Mouse (Mus musculus): ENCODE measurements around the gene Tars2. TPM values are rescaled to one million over a fixed set of nuclear protein-coding genes. Genes with fewer than 3 reads are reported as not detected.

Tars2 gene
- polyA plus RNA-seq, 1 experiment from 2014 or later = 40.0 TPM

- Histone ChIP-seq H3K4me3 (no peak overlapping the region), H3K27me3 (replicated peaks) (no peaks in the 10 kb centered on the region), H3K27ac (replicated peaks) (no peak overlapping the region), H3K4me1 (no peaks in the 10 kb centered on the region), H3K9ac (no peak overlapping the region), H3K36me3 (peaks cover 4% of the 10 kb centered on the region; the same call in 1 of the 2 replicates), H3K9me3 (peaks cover 7% of the 10 kb centered on the region), H3K4me2 (no peak overlapping the region)
- ATAC-seq (ENCODE audit: extremely low read depth, insufficient number of reproducible peaks, low FRiP score, low TSS enrichment) = no peak
Observed at GRCm38 (mm10) chr3:95709967-95710366, 50.0 kb downstream of the Tars2 start.

- Histone ChIP-seq H3K27ac (replicated peaks) (no peak overlapping the region), H3K4me2 (no peak overlapping the region), H3K4me1 (no peaks in the 10 kb centered on the region), H3K27me3 (replicated peaks) (no peaks in the 10 kb centered on the region), H3K4me3 (no peak overlapping the region), H3K9ac (no peak overlapping the region), H3K9me3 (peaks cover 7% of the 10 kb centered on the region), H3K36me3 (peaks cover 4% of the 10 kb centered on the region; the same call in 1 of the 2 replicates)
- WGBS = 93% methylated on average over 4 of the region's 4 CpGs
- no peak for ATAC-seq (ENCODE audit: extremely low read depth, insufficient number of reproducible peaks, low FRiP score, low TSS enrichment)
Observed at GRCm38 (mm10) chr3:95709044-95709443, 51.0 kb downstream of the Tars2 start.

GRCm38 (mm10) chr3:95707497-95707896 lies 52.5 kb downstream of the Tars2 start:
- H3K9ac ChIP-seq = no peak overlapping the region
- no peaks in the 10 kb centered on the region for H3K4me1 ChIP-seq
- H3K27ac ChIP-seq (replicated peaks) = no peak overlapping the region
- H3K4me2 ChIP-seq = no peak overlapping the region
- ATAC-seq (ENCODE audit: extremely low read depth, insufficient number of reproducible peaks, low FRiP score, low TSS enrichment) = no peak
- no peaks in the 10 kb centered on the region for H3K9me3 ChIP-seq
- H3K36me3 ChIP-seq = no peaks in the 10 kb centered on the region
- WGBS = 81% methylated on average over 7 of the region's 7 CpGs
- no peaks in the 10 kb centered on the region for H3K27me3 ChIP-seq (replicated peaks)
- H3K4me3 ChIP-seq = no peak overlapping the region

- H3K9ac ChIP-seq = no peak overlapping the region
- no peak overlapping the region for H3K27ac ChIP-seq (replicated peaks)
- no peak overlapping the region for H3K4me3 ChIP-seq
- no peak overlapping the region for H3K4me2 ChIP-seq
- ATAC-seq (ENCODE audit: extremely low read depth, insufficient number of reproducible peaks, low FRiP score, low TSS enrichment) = no peak
- H3K4me1 ChIP-seq = peaks cover 11% of the 10 kb centered on the region
- H3K27me3 ChIP-seq (replicated peaks) = no peaks in the 10 kb centered on the region
- 76% methylated on average over 4 of the region's 4 CpGs for WGBS
- no peaks in the 10 kb centered on the region for H3K9me3 ChIP-seq
- no peaks in the 10 kb centered on the region for H3K36me3 ChIP-seq
Observed at GRCm38 (mm10) chr3:95706273-95706672, 53.7 kb downstream of the Tars2 start.

- Histone ChIP-seq H3K4me3 (no peak overlapping the region), H3K27me3 (replicated peaks) (no peaks in the 10 kb centered on the region), H3K9ac (no peak overlapping the region), H3K27ac (replicated peaks) (no peak overlapping the region), H3K9me3 (no peaks in the 10 kb centered on the region), H3K4me1 (peaks cover 28% of the 10 kb centered on the region), H3K36me3 (no peaks in the 10 kb centered on the region), H3K4me2 (no peak overlapping the region)
- 85% methylated on average over 4 of the region's 4 CpGs for WGBS
- no peak for ATAC-seq (ENCODE audit: extremely low read depth, insufficient number of reproducible peaks, low FRiP score, low TSS enrichment)
Observed at GRCm38 (mm10) chr3:95704612-95705011, 55.4 kb downstream of the Tars2 start.

GRCm38 (mm10) chr3:95703276-95703675 lies 56.7 kb downstream of the Tars2 start:
- H3K27ac ChIP-seq (replicated peaks) = no peak overlapping the region
- no peak for ATAC-seq (ENCODE audit: extremely low read depth, insufficient number of reproducible peaks, low FRiP score, low TSS enrichment)
- no peaks in the 10 kb centered on the region for H3K9me3 ChIP-seq
- H3K4me2 ChIP-seq = no peak overlapping the region
- H3K27me3 ChIP-seq (replicated peaks) = no peaks in the 10 kb centered on the region
- H3K4me3 ChIP-seq = no peak overlapping the region
- H3K9ac ChIP-seq = no peak overlapping the region
- 87% methylated on average over 3 of the region's 3 CpGs for WGBS
- H3K4me1 ChIP-seq = peaks cover 29% of the 10 kb centered on the region
- H3K36me3 ChIP-seq = no peaks in the 10 kb centered on the region

GRCm38 (mm10) chr3:95701877-95702540 lies 58.0 kb downstream of the Tars2 start:
- peak overlapping the region; percentile 84 for H3K27ac ChIP-seq (replicated peaks)
- H3K4me3 ChIP-seq = peak overlapping the region; percentile 45
- ATAC-seq (ENCODE audit: extremely low read depth, insufficient number of reproducible peaks, low FRiP score, low TSS enrichment) = peak; percentile 67
- peak overlapping the region; percentile 72 for H3K4me2 ChIP-seq
- H3K36me3 ChIP-seq = no peaks in the 10 kb centered on the region
- H3K9me3 ChIP-seq = no peaks in the 10 kb centered on the region
- 6% methylated on average over 24 of the region's 24 CpGs for WGBS
- H3K9ac ChIP-seq = peak overlapping the region; percentile 80
- H3K27me3 ChIP-seq (replicated peaks) = no peaks in the 10 kb centered on the region
- H3K4me1 ChIP-seq = peaks cover 29% of the 10 kb centered on the region

- no peaks in the 10 kb centered on the region for H3K9me3 ChIP-seq
- H3K36me3 ChIP-seq = no peaks in the 10 kb centered on the region
- no peaks in the 10 kb centered on the region for H3K27me3 ChIP-seq (replicated peaks)
- ATAC-seq (ENCODE audit: extremely low read depth, insufficient number of reproducible peaks, low FRiP score, low TSS enrichment) = no peak
- 60% methylated on average over 2 of the region's 2 CpGs for WGBS
- no peak overlapping the region for H3K4me3 ChIP-seq
- peak overlapping the region; percentile 84 for H3K27ac ChIP-seq (replicated peaks)
- peaks cover 37% of the 10 kb centered on the region for H3K4me1 ChIP-seq
- no peak overlapping the region for H3K9ac ChIP-seq
- no peak overlapping the region for H3K4me2 ChIP-seq
Observed at GRCm38 (mm10) chr3:95701085-95701484, 58.9 kb downstream of the Tars2 start.

- ATAC-seq (ENCODE audit: extremely low read depth, insufficient number of reproducible peaks, low FRiP score, low TSS enrichment) = no peak
- no peak overlapping the region for H3K9ac ChIP-seq
- WGBS = 63% methylated on average over 6 of the region's 6 CpGs
Observed at GRCm38 (mm10) chr3:95700233-95700681, 59.7 kb downstream of the Tars2 start.

GRCm38 (mm10) chr3:95698286-95698685 lies 61.7 kb downstream of the Tars2 start:
- Histone ChIP-seq H3K27ac (replicated peaks) (no peak overlapping the region), H3K9me3 (no peaks in the 10 kb centered on the region), H3K9ac (no peak overlapping the region), H3K4me2 (no peak overlapping the region), H3K27me3 (replicated peaks) (no peaks in the 10 kb centered on the region), H3K4me1 (peaks cover 64% of the 10 kb centered on the region), H3K4me3 (no peak overlapping the region), H3K36me3 (no peaks in the 10 kb centered on the region)
- no peak for ATAC-seq (ENCODE audit: extremely low read depth, insufficient number of reproducible peaks, low FRiP score, low TSS enrichment)
- WGBS = 89% methylated on average over 4 of the region's 4 CpGs

More at GRCm38 (mm10) chr3:95700233-95700681, 59.7 kb downstream of the Tars2 start:
- Histone ChIP-seq H3K27me3 (replicated peaks) (no peaks in the 10 kb centered on the region), H3K9me3 (no peaks in the 10 kb centered on the region), H3K4me2 (no peak overlapping the region), H3K4me1 (peaks cover 46% of the 10 kb centered on the region), H3K27ac (replicated peaks) (no peak overlapping the region; the same call in 1 of the 2 replicates), H3K4me3 (no peak overlapping the region), H3K36me3 (no peaks in the 10 kb centered on the region)

GRCm38 (mm10) chr3:95696360-95696759 lies 63.6 kb downstream of the Tars2 start:
- Histone ChIP-seq H3K4me1 (peaks cover 66% of the 10 kb centered on the region), H3K27me3 (replicated peaks) (no peaks in the 10 kb centered on the region), H3K9ac (peak overlapping the region; percentile 61), H3K4me3 (no peak overlapping the region), H3K4me2 (no peak overlapping the region), H3K27ac (replicated peaks) (peak overlapping the region; percentile 93), H3K36me3 (0 out of 2 replicates have a peak, but pooled peaks cover 2% of the 10 kb centered on the region), H3K9me3 (no peaks in the 10 kb centered on the region)
- 14% methylated on average over 7 of the region's 7 CpGs for WGBS
- ATAC-seq (ENCODE audit: extremely low read depth, insufficient number of reproducible peaks, low FRiP score, low TSS enrichment) = no peak

GRCm38 (mm10) chr3:95695796-95696195 lies 64.2 kb downstream of the Tars2 start:
- WGBS = 38% methylated on average over 3 of the region's 3 CpGs
- ATAC-seq (ENCODE audit: extremely low read depth, insufficient number of reproducible peaks, low FRiP score, low TSS enrichment) = no peak
- Histone ChIP-seq H3K4me3 (no peak overlapping the region), H3K4me1 (peaks cover 61% of the 10 kb centered on the region), H3K36me3 (0 out of 2 replicates have a peak, but pooled peaks cover 6% of the 10 kb centered on the region), H3K9ac (no peak overlapping the region), H3K4me2 (peak overlapping the region; percentile 40), H3K9me3 (no peaks in the 10 kb centered on the region), H3K27ac (replicated peaks) (peak overlapping the region; percentile 93), H3K27me3 (replicated peaks) (no peaks in the 10 kb centered on the region)
